Mouse (Mus musculus) lung, postnatal 0 days (tissue): ENCODE data around the gene Gfer. TPM values are rescaled to one million over a fixed set of nuclear protein-coding genes. Genes with fewer than 3 reads are reported as not detected.
"Not testable (repeated sequence)": the region's sequence is repeated elsewhere in the genome, so short reads cannot be mapped to it uniquely, and the experiment has no call there.

Experiments
- ATAC-seq: fragments of 200-750 bp; cut with Nextera tagmentation; 2 replicates; pipeline ENCODE4 v1.8.0; 2017; ENCODE audit warnings: moderate library complexity
- DNase-seq: peaks from one replicate; pipeline ENCODE4 v3.0.0-alpha.2; 2016; ENCODE audit warnings: low spot score
- H3K27ac ChIP-seq: fragments of 300-500 bp; sonication (generic); 2 replicates; pipeline ENCODE4 v1.5.1; 2014; ENCODE audit warnings: antibody characterized with exemption, mild to moderate bottlenecking, low read length, mixed read lengths
- H3K27me3 ChIP-seq: fragments of 300-500 bp; sonication (generic); replicated peaks from 2 replicates; pipeline ENCODE4 v1.6.1; 2014; ENCODE audit warnings: low read length, mixed read lengths; ENCODE audit not compliant: insufficient read depth
- H3K36me3 ChIP-seq: fragments of 300-500 bp; sonication (generic); 2 replicates; pipeline ENCODE4 v1.6.1; 2014; ENCODE audit warnings: low read length, mixed read lengths; ENCODE audit not compliant: insufficient read depth
- H3K4me1 ChIP-seq: fragments of 300-500 bp; sonication (generic); 2 replicates; pipeline ENCODE4 v1.6.1; 2014; ENCODE audit warnings: antibody characterized with exemption, low read depth, low read length, mixed read lengths; ENCODE audit not compliant: insufficient read depth
- H3K4me2 ChIP-seq: fragments of 300-500 bp; sonication (generic); replicated peaks from 2 replicates; pipeline ENCODE4 v1.6.1; 2014; ENCODE audit warnings: low read depth, mild to moderate bottlenecking, low read length, moderate library complexity, mixed read lengths
- H3K4me3 ChIP-seq: fragments of 300-500 bp; sonication (generic); 2 replicates; pipeline ENCODE4 v1.5.1; 2014; ENCODE audit warnings: low read depth, low read length
- H3K9ac ChIP-seq: fragments of 300-500 bp; sonication (generic); replicated peaks from 2 replicates; pipeline ENCODE4 v1.6.1; 2014; ENCODE audit warnings: low read depth, mild to moderate bottlenecking
- H3K9me3 ChIP-seq: fragments of 300-500 bp; sonication (generic); 2 replicates; pipeline ENCODE4 v1.6.1; 2016; ENCODE audit warnings: low read length, mixed read lengths
- CTCF ChIP-seq: IDR thresholded peaks from 2 replicates; pipeline ENCODE4 v1.5.1; 2016; ENCODE audit warnings: antibody characterized with exemption, mild to moderate bottlenecking
- EP300 ChIP-seq: IDR thresholded peaks from 2 replicates; pipeline ENCODE4 v1.6.1; 2016; ENCODE audit warnings: antibody characterized with exemption, mild to moderate bottlenecking, control low read depth
- WGBS: fragments of 180-500 bp; shearing (Covaris S2); extraction: QIAGEN DNeasy Blood & Tissue Kit; methylation state at CpG from one replicate; pipeline ENCODE4 v1.1.7; 2014; 5-methylcytosine and 5-hydroxymethylcytosine counted together
- polyA plus RNA-seq: library from polyadenylated mRNA; unstranded; fragments of >200 nt; fragmentation: Nextera tagmentation; extraction: Ambion mirVana; gene quantifications from 2 replicates; pipeline ENCODE4 v1.2.1, GENCODE M21; 2015

The Gfer gene
- polyA plus RNA-seq, 1 experiment from 2014 or later, result 26.1 TPM

DNA sequence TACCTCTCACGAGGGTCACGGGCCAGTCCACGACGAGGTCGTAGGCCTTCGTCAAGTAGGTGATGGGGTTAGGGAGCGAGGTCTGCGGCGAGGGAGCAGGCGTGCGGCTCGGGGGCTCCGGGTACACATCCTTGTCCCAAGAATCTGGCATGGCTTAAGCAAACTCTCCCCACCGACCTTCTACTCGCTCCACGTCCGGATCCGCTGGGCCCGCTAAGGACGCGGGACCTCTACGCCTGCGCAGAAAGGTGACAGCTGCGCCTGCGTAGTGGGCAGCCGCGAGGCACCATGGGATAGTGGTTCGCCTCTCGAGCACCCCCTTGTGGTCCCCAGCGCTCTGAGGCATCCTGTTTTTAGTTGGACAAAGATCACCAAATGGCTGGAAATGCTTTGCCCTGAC lies 28.2 kb upstream of the Gfer start, which contains the start of gene Ndufb10:
Gene Ndufb10 (minus strand): TSS at position 295 of the 400 bp plus-strand sequence.
- under 1% methylated on average over 30 of the region's 30 CpGs for WGBS
- Histone ChIP-seq H3K27me3 (no peaks in the 10 kb centered on the region), H3K4me2 (peak within 1 kb of the TSS; percentile 91), H3K27ac (peak within 1 kb of the TSS; percentile 86), H3K4me1 (peaks cover 7% of the 10 kb centered on the region; the same call in 1 of the 2 replicates), H3K9me3 (no peaks in the 10 kb centered on the region), H3K36me3 (peaks cover 11% of the 10 kb centered on the region; the same call in 1 of the 2 replicates), H3K4me3 (peak within 1 kb of the TSS; percentile 62), H3K9ac (peak within 1 kb of the TSS; percentile 92)
- peak; percentile 97 for DNase-seq
- peak; percentile 73 for ATAC-seq
- TF ChIP-seq CTCF (peak; percentile 99), EP300 (no peak)

DNA sequence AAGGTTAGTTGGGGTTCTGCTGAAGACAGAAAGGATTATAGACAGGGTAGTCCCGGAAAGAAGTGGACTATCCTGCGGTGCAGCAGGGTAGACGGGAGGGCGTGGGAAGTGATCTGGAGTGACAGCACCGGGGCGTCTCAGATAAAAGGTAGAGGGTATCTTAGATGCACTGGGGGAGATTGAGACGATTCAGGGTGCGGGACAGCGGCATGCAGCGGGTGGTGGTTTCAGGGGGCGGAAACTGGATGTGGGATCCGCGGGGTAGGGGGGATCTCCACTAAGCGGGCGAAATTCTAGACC lies 27.9 kb upstream of the Gfer start:
- Histone ChIP-seq H3K27ac (peak overlapping the region; percentile 86), H3K36me3 (peaks cover 11% of the 10 kb centered on the region; the same call in 1 of the 2 replicates), H3K9ac (peak overlapping the region; percentile 92), H3K4me3 (peak overlapping the region; percentile 62), H3K9me3 (no peaks in the 10 kb centered on the region), H3K4me2 (peak overlapping the region; percentile 91), H3K4me1 (peaks cover 9% of the 10 kb centered on the region; the same call in 1 of the 2 replicates), H3K27me3 (no peaks in the 10 kb centered on the region)
- no peak for TF ChIP-seq EP300
- no peak for TF ChIP-seq CTCF
- 0% methylated on average over 15 of the region's 15 CpGs for WGBS
- ATAC-seq, result no peak
- peak; percentile 25 for DNase-seq

DNA sequence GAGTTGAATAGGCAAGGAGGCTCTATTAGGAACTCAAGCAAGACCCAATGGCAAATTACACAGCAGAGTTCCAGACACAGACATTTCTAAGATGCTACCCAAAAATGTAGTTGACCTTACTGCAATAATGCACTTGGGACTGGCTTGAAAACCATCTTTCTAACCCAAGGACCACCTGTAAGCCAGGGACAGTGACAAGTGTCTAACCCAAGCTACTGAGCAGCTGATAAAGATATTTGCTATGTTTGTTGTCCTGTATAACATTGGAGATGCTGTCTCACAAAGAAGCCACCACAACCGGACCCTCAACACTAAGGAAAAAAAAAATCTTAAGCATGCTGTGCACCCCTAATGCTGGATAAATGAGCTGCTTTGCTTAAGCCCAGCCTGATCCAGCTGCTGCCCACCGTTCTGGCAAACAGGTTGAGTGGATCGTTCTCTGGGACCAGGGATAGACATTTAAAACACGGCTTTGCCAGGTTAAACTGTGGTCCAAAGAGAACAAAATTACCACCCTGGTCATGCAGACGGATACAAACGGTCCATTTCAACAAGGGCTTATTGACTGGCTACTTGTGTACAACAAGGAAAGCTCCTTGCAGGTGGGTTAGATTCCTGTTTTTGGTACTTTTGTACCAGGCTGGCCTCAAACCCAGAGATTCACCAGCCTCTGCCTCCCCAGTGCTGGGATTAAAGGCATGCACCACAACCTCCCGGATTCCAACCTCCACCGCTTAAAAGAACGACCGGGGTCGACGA lies 27.3 kb upstream of the Gfer start:
- H3K4me2 ChIP-seq, result peak overlapping the region; percentile 91
- peaks cover 11% of the 10 kb centered on the region; the same call in 1 of the 2 replicates for H3K36me3 ChIP-seq
- H3K27me3 ChIP-seq, result no peaks in the 10 kb centered on the region
- DNase-seq, result no peak
- no peak for TF ChIP-seq EP300
- no peak for TF ChIP-seq CTCF
- peak overlapping the region; percentile 62 for H3K4me3 ChIP-seq
- peaks cover 10% of the 10 kb centered on the region; the same call in 1 of the 2 replicates for H3K4me1 ChIP-seq
- H3K9me3 ChIP-seq, result no peaks in the 10 kb centered on the region
- 3% methylated on average over 12 of the region's 12 CpGs for WGBS
- peak overlapping the region; percentile 86 for H3K27ac ChIP-seq
- ATAC-seq, result no peak
- H3K9ac ChIP-seq, result peak overlapping the region; percentile 92

DNA sequence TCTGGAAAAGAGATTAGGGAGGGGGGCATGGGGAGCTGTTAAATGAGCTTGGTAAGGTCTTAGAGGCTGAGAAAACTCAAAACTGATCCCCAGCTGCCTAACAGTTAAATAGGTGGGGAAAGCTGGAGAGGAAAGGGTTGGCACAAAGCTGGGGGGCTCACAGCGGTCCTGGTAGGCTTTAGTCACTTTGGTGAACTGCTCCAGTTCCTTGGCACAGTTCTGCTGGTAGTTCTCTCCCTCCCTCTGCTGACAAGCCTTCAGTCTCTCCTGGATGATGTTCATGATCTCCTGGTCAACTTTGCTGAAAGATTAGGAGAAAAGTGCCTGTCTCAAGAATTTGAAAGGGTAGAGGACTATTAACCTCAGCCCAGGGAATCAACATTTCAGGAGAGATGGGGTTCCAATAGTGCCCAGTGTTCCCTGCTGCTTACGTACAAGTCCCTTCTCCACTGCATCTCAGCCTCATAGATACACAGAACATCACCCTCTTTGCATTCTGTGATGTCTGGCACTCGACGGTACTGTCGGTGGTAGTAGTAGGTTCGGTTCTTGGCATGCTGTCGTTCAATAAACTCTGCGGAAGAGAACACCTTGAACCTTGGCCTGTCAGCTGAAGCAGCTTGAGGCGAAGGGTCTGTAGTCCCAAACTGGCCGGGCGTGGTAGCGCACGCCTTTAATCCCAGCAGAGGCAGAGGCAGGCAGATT lies 26.4 kb upstream of the Gfer start:
- WGBS, result 31% methylated on average over 13 of the region's 13 CpGs
- H3K4me3 ChIP-seq, result no peak overlapping the region
- peaks cover 11% of the 10 kb centered on the region; the same call in 1 of the 2 replicates for H3K36me3 ChIP-seq
- H3K4me1 ChIP-seq, result peaks cover 10% of the 10 kb centered on the region; the same call in 1 of the 2 replicates
- H3K9me3 ChIP-seq, result no peaks in the 10 kb centered on the region
- no peak overlapping the region for H3K9ac ChIP-seq
- TF ChIP-seq EP300 (no peak), CTCF (no peak)
- no peak overlapping the region for H3K4me2 ChIP-seq
- no peak overlapping the region for H3K27ac ChIP-seq
- DNase-seq (no peak), ATAC-seq (no peak)
- H3K27me3 ChIP-seq, result no peaks in the 10 kb centered on the region

DNA sequence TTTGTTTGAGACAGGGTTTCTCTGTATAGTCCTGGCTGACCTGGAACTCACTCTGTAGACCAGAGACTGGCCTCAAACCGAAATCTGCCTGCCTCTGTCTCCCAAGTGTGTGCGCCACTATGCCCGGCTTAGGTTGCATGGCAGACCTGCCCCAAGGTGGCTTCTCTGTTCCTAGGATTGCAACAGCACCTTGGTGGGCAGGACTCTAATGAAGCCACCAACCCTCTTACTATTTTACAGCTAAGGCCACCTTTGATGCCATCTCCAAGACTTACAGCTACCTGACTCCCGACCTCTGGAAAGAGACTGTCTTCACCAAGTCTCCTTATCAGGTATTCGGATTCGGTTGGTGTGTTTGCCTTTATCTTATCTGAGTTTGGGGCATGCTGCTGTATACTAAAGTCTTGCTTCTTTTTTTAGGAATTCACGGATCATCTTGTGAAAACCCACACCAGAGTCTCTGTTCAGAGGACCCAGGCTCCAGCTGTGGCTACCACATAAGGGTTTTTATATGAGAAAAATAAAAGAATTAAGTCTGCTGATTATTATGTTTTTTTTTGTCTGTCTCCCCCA lies 25.5 kb upstream of the Gfer start:
- 38% methylated on average over 7 of the region's 7 CpGs for WGBS
- H3K9ac ChIP-seq, ATAC-seq: not testable (repeated sequence)

DNA sequence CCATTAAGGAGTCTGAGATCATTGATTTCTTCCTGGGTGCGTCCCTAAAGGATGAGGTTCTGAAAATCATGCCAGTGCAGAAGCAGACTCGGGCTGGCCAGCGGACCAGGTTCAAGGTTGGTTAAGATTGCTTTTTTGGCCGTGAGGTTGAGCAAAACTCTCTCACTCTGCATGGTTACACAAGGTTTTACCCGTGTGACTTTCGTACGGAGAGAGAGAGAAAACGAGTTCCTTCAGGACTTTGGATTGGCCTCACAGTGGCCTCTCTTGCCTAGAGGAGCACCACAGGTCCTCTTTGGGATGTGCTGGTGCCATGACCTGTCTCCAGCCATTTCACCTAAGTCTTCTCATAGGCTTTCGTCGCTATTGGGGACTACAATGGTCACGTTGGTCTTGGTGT lies 24.7 kb upstream of the Gfer start:
- not testable (repeated sequence) for H3K27me3 ChIP-seq, ATAC-seq, H3K9me3 ChIP-seq, DNase-seq
- Histone ChIP-seq H3K4me3 (peak overlapping the region; percentile 76), H3K4me2 (peak overlapping the region; percentile 66), H3K4me1 (peaks cover 10% of the 10 kb centered on the region; the same call in 1 of the 2 replicates), H3K9ac (peak overlapping the region; percentile 96), H3K27ac (0 out of 2 replicates have a peak overlapping the region, but pooled peaks have one; percentile 92), H3K36me3 (peaks cover 11% of the 10 kb centered on the region; the same call in 1 of the 2 replicates)
- WGBS, result 1% methylated on average over 10 of the region's 11 CpGs

More for the DNA sequence above, 25.5 kb upstream of the Gfer start:
- Histone ChIP-seq H3K36me3 (peaks cover 11% of the 10 kb centered on the region; the same call in 1 of the 2 replicates), H3K4me2 (peak overlapping the region; percentile 66; the same call in 1 of the 2 replicates), H3K4me1 (peaks cover 10% of the 10 kb centered on the region; the same call in 1 of the 2 replicates)
- H3K9me3 ChIP-seq, H3K4me3 ChIP-seq, H3K27ac ChIP-seq, H3K27me3 ChIP-seq, DNase-seq: not testable (repeated sequence)
